Mouse (Mus musculus) bone marrow macrophage, adult 2 months (primary cell): ENCODE data around the gene Hspa1b.

ENCODE experiments used
- CTCF ChIP-seq: IDR thresholded peaks from 2 replicates; pipeline ENCODE4 v1.5.1; 2012; ENCODE audit warnings: low read depth, mild to moderate bottlenecking, low read length, moderate library complexity
- POLR2A ChIP-seq: IDR thresholded peaks from 2 replicates; pipeline ENCODE4 v1.6.1; 2012; ENCODE audit warnings: mild to moderate bottlenecking, low read depth, low read length, borderline replicate concordance

DNA sequence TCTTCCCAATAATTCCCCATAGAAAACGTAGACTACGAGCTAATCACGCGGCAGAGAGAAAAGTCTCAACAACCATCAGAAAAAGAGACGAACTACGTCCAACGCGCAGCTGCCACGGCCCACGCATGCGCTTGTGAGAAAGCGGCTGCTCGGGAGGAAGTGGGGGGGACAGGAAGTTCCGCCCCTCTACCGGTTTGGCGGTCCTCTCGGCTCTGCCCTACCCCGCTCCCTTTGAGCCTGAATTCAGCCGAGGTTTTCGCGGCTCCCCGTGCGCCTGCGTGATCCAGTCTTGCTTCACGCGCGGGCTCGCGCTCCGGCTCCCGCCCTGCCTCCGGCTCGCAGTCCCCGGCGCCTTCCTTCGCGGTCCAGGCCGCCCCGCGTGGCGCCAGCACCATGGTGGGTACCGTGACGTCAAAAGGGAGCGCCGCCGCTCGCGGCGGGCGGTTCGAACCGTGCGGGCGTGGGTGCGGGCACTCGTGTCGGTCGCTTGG is 22.7 kb upstream of the Hspa1b start, which contains the start of gene Lsm2:
- no peak for TF ChIP-seq CTCF
- no peak; the same call in 1 of the 2 replicates for TF ChIP-seq POLR2A
